Mouse (Mus musculus): ENCODE measurements around the gene Foxo3. TPM values are rescaled to one million over a fixed set of nuclear protein-coding genes. Genes with fewer than 3 reads are reported as not detected.

Gene Foxo3
- polyA plus RNA-seq, 1 experiment from 2014 or later: 7.0 TPM

DNA sequence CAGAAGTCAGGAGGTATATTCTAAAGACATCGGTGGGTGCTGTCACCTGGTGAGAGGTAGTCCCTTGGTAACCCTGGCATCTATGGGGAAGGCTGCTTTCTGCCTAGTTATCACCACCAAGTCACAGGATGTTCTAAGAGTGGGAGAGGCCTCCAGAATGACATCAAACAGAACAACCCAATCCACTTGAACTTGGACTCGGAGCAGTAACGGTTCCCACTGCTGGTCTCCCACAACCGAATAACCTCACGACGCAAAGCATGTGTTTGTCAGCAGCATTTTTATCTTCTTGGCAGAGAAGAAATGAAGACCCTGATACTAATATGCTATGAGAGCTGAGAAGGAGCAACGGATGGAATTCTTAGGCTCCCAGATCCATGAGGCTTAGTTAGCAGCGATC, 87.5 kb downstream of the Foxo3 start:
- ATAC-seq (replicated peaks; ENCODE audit: low FRiP score): no peak
- Histone ChIP-seq H3K4me1 (peaks cover 43% of the 10 kb centered on the region), H3K36me3 (peaks cover 24% of the 10 kb centered on the region), H3K27me3 (no peaks in the 10 kb centered on the region), H3K4me2 (no peak overlapping the region), H3K9ac (no peak overlapping the region), H3K9me3 (replicated peaks) (no peaks in the 10 kb centered on the region), H3K4me3 (replicated peaks) (no peak overlapping the region), H3K27ac (no peak overlapping the region)
- 79% methylated on average over 8 of the region's 8 CpGs for WGBS

DNA sequence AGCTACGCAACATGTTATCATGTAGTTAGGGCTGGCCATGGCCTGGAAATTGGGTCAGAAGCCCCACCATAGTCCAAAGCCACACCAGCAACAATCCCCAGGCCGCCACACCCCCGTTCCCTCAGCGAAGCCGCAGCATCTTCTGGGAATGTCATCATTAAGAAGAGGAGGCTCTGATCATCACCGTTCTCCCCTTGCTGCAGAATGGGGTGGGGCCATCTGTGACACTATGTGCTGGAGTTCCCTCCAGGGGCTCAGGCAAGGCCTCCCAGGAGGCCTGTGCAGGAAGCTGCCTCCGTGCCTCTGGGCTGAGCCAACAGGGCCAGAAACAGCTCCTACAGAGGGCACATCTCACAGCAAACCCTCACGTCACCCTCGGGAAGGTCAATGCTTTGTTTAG, 88.5 kb downstream of the Foxo3 start:
- Histone ChIP-seq H3K9me3 (replicated peaks) (no peaks in the 10 kb centered on the region), H3K4me3 (replicated peaks) (no peak overlapping the region), H3K9ac (no peak overlapping the region), H3K36me3 (peaks cover 28% of the 10 kb centered on the region), H3K4me1 (peaks cover 37% of the 10 kb centered on the region), H3K27ac (no peak overlapping the region), H3K27me3 (no peaks in the 10 kb centered on the region), H3K4me2 (no peak overlapping the region)
- ATAC-seq (replicated peaks; ENCODE audit: low FRiP score): no peak
- 57% methylated on average over 9 of the region's 9 CpGs for WGBS

DNA sequence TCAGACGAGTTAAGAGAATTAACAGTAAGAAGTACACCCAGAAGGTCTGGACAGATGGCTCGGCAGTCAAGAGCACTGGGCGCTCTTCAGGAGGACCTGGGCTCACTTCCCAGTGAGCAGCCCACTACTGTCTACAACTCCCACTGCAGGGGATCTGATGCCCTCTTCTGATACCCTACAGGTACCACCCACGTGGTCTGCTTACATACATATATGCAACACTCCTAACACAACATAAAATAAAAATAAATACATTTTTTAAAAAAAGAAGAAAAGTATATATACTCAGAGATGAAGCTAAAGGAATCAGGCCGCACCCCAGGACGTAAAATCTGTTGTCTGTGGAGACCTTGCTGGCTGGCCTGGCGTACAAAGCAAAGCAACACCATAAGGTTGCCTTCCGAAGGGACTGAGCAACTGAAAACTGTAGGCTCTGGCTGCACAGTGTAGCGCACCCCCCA, 89.6 kb downstream of the Foxo3 start:
- Histone ChIP-seq H3K27ac (no peak overlapping the region), H3K27me3 (no peaks in the 10 kb centered on the region), H3K36me3 (peaks cover 32% of the 10 kb centered on the region), H3K9me3 (replicated peaks) (no peaks in the 10 kb centered on the region), H3K4me2 (no peak overlapping the region), H3K9ac (no peak overlapping the region), H3K4me1 (peaks cover 31% of the 10 kb centered on the region), H3K4me3 (replicated peaks) (no peak overlapping the region)
- WGBS: 85% methylated on average over 9 of the region's 9 CpGs
- ATAC-seq (replicated peaks; ENCODE audit: low FRiP score): no peak

- H3K27ac ChIP-seq: no peak overlapping the region
- no peaks in the 10 kb centered on the region for H3K27me3 ChIP-seq
- H3K4me1 ChIP-seq: no peaks in the 10 kb centered on the region
- no peak for ATAC-seq (replicated peaks; ENCODE audit: low FRiP score)
- H3K9me3 ChIP-seq (replicated peaks): no peaks in the 10 kb centered on the region
- H3K4me3 ChIP-seq (replicated peaks): no peak overlapping the region
- H3K36me3 ChIP-seq: peaks cover 29% of the 10 kb centered on the region
- 79% methylated on average over 8 of the region's 8 CpGs for WGBS
- H3K4me2 ChIP-seq: no peak overlapping the region
- no peak overlapping the region for H3K9ac ChIP-seq
Measured at GRCm38 (mm10) chr10:42180333-42180732, 96.2 kb downstream of the Foxo3 start.

- Histone ChIP-seq H3K4me2 (no peak overlapping the region), H3K4me1 (peaks cover 4% of the 10 kb centered on the region), H3K36me3 (peaks cover 14% of the 10 kb centered on the region), H3K9me3 (replicated peaks) (no peaks in the 10 kb centered on the region), H3K9ac (no peak overlapping the region), H3K27me3 (no peaks in the 10 kb centered on the region), H3K4me3 (replicated peaks) (no peak overlapping the region), H3K27ac (no peak overlapping the region)
- ATAC-seq (replicated peaks; ENCODE audit: low FRiP score): no peak
- WGBS: 85% methylated on average over 11 of the region's 11 CpGs
Measured at GRCm38 (mm10) chr10:42178751-42179150, 97.8 kb downstream of the Foxo3 start.

DNA sequence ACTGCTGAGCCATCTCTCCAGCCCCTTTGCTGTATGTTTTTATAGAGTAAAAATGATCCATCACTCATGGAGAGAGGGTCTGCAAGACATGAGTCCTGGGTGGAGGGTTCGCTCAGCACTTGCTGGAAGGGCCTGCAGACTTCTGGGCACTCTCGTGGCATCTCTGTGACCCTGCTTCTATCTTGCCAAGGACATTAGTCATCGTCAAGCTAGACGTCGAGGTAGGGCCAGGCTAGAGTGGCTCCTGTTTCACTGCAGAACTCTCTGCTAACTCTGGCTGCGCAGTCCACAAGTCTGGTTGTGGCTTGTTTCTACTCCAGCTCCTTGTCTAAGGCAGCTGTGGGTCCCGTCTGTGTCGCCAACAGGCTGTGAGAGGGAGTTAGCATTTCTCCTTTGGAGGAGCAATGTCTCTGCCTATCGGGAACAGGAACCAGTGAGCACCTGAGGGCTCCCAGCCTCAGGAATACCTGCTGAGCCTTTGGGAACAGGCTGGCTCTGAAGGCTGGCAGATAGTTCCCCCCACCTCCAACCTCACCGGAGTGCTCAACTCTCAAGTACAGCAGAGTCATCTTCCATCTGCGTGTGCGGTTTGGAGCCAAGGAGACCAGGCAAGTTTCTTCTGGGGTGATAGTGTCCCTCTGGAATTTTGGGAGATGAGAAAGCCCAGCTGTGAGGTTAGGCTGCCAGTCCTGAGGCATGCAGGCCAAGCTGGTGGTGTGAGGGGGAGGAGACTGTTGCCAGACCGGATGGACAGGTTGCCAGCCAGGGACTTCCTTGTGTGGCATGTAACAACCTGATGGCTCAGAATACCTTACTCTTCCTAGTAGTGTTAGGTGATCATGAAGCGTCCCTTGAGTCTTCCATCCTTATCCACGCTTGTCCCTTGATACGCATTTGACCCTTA, 98.5 kb downstream of the Foxo3 start:
- 77% methylated on average over 16 of the region's 16 CpGs for WGBS
- no peak overlapping the region for H3K27ac ChIP-seq
- ATAC-seq (replicated peaks; ENCODE audit: low FRiP score): no peak

GRCm38 (mm10) chr10:42174283-42174682, 102.3 kb downstream of the Foxo3 start:
- Histone ChIP-seq H3K9me3 (replicated peaks) (no peaks in the 10 kb centered on the region), H3K4me1 (peaks cover 20% of the 10 kb centered on the region), H3K36me3 (no peaks in the 10 kb centered on the region), H3K4me2 (no peak overlapping the region), H3K4me3 (replicated peaks) (no peak overlapping the region), H3K9ac (no peak overlapping the region), H3K27ac (no peak overlapping the region), H3K27me3 (no peaks in the 10 kb centered on the region)
- 75% methylated on average over 5 of the region's 5 CpGs for WGBS
- ATAC-seq (replicated peaks; ENCODE audit: low FRiP score): no peak

More for the DNA sequence above, 98.5 kb downstream of the Foxo3 start:
- Histone ChIP-seq H3K4me2 (no peak overlapping the region), H3K27me3 (no peaks in the 10 kb centered on the region), H3K9ac (no peak overlapping the region), H3K4me3 (replicated peaks) (no peak overlapping the region), H3K4me1 (peaks cover 10% of the 10 kb centered on the region), H3K36me3 (peaks cover 8% of the 10 kb centered on the region; the same call in 1 of the 2 replicates), H3K9me3 (replicated peaks) (no peaks in the 10 kb centered on the region)

DNA sequence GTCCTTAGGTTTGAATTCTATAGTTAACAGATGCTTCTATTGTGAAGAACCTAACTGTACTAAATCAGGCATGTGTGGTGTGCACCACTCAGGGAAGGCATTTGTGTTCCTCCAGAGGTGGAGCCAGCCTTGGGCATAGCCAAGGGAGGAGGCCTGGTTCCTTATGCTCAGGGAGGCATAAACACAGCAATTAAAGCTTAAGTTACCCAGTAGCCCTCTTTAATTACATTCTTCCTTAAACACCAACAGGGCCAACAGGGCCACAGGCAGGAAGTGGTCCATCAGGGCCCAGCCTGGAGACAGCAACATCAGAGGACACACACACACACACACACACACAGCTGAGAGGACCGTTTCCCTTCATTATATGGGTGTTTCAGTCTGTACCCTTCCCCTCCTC, 102.7 kb downstream of the Foxo3 start:
- Histone ChIP-seq H3K4me1 (peaks cover 20% of the 10 kb centered on the region), H3K9ac (no peak overlapping the region), H3K27ac (no peak overlapping the region), H3K27me3 (no peaks in the 10 kb centered on the region), H3K9me3 (replicated peaks) (no peaks in the 10 kb centered on the region), H3K4me3 (replicated peaks) (no peak overlapping the region), H3K36me3 (no peaks in the 10 kb centered on the region), H3K4me2 (no peak overlapping the region)
- ATAC-seq (replicated peaks; ENCODE audit: low FRiP score): peak; percentile 73
- WGBS: 0% methylated on average over 1 of the region's 1 CpGs

GRCm38 (mm10) chr10:42170889-42171347, 105.6 kb downstream of the Foxo3 start:
- no peak overlapping the region for H3K9ac ChIP-seq
- peak overlapping the region; percentile 13; the same call in 1 of the 2 replicates for H3K27ac ChIP-seq
- no peaks in the 10 kb centered on the region for H3K36me3 ChIP-seq
- no peaks in the 10 kb centered on the region for H3K9me3 ChIP-seq (replicated peaks)
- H3K4me2 ChIP-seq: no peak overlapping the region
- no peaks in the 10 kb centered on the region for H3K27me3 ChIP-seq
- ATAC-seq (replicated peaks; ENCODE audit: low FRiP score): peak; percentile 69
- 6% methylated on average over 5 of the region's 5 CpGs for WGBS
- H3K4me1 ChIP-seq: peaks cover 20% of the 10 kb centered on the region
- no peak overlapping the region for H3K4me3 ChIP-seq (replicated peaks)

GRCm38 (mm10) chr10:42170201-42170600, 106.4 kb downstream of the Foxo3 start:
- no peak overlapping the region for H3K9ac ChIP-seq
- no peak overlapping the region for H3K27ac ChIP-seq
- H3K4me2 ChIP-seq: no peak overlapping the region
- H3K4me1 ChIP-seq: peaks cover 20% of the 10 kb centered on the region
- no peak for ATAC-seq (replicated peaks; ENCODE audit: low FRiP score)
- H3K9me3 ChIP-seq (replicated peaks): no peaks in the 10 kb centered on the region
- H3K4me3 ChIP-seq (replicated peaks): no peak overlapping the region
- no peaks in the 10 kb centered on the region for H3K36me3 ChIP-seq
- 63% methylated on average over 5 of the region's 5 CpGs for WGBS
- no peaks in the 10 kb centered on the region for H3K27me3 ChIP-seq

- 86% methylated on average over 2 of the region's 2 CpGs for WGBS
- H3K4me2 ChIP-seq: no peak overlapping the region
- peaks cover 8% of the 10 kb centered on the region; the same call in 1 of the 2 replicates for H3K9me3 ChIP-seq (replicated peaks)
- H3K27me3 ChIP-seq: no peaks in the 10 kb centered on the region
- H3K27ac ChIP-seq: no peak overlapping the region
- peaks cover 16% of the 10 kb centered on the region for H3K4me1 ChIP-seq
- no peak overlapping the region for H3K4me3 ChIP-seq (replicated peaks)
- no peaks in the 10 kb centered on the region for H3K36me3 ChIP-seq
- ATAC-seq (replicated peaks; ENCODE audit: low FRiP score): no peak
- no peak overlapping the region for H3K9ac ChIP-seq
Measured at GRCm38 (mm10) chr10:42154727-42155126, 121.8 kb downstream of the Foxo3 start.

DNA sequence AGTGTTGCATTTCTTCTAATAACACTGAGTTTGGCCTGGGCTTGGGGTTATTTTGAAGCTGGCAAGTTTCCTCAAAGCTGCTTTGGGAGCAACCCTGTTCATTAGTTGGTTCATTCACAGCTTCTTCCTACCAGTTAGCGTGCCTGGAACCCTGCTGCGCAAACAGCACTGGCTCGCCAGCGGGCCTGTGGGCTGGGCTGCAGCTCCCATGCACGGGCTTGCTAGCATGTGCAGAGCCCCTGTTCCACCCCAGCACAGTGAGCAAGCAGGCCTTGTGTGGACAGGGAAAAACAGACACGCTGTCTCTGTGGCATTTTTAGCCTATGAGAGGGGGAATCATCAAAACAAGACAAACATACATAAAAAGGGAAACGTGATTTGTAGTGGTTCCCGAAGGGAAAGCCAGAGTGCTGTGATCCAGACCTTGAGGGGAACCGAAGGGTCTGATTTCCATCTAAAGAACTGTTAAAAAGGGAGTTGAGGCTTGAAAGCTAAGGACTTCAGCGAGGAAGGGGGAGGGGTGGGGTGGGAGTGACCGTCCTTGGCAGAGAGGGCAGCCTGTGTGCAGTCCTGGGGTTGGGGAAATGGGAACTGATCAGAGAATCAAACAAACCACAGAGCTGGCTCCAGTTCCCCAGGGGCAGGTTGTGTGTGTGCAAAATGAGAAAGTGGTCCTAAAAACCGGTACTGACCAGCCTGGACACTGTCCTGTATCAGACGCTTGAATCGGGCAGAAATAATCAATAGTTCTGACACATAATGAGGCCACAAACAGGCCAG, 123.9 kb downstream of the Foxo3 start:
- H3K4me3 ChIP-seq (replicated peaks): no peak overlapping the region

More for the DNA sequence above, 123.9 kb downstream of the Foxo3 start:
- WGBS: 28% methylated on average over 14 of the region's 14 CpGs
- peak; percentile 43; the same call in 1 of the 2 replicates for ATAC-seq (replicated peaks; ENCODE audit: low FRiP score)
- Histone ChIP-seq H3K27ac (0 out of 2 replicates have a peak overlapping the region, but pooled peaks have one; percentile 42), H3K27me3 (no peaks in the 10 kb centered on the region), H3K36me3 (no peaks in the 10 kb centered on the region), H3K4me1 (peaks cover 16% of the 10 kb centered on the region), H3K9me3 (replicated peaks) (0 out of 2 replicates have a peak, but pooled peaks cover 4% of the 10 kb centered on the region), H3K4me2 (0 out of 2 replicates have a peak overlapping the region, but pooled peaks have one; percentile 7), H3K9ac (peak overlapping the region; percentile 8; the same call in 1 of the 2 replicates)

Data from kidney, embryonic 15.5 days (tissue).